In the genomic region with DNA sequence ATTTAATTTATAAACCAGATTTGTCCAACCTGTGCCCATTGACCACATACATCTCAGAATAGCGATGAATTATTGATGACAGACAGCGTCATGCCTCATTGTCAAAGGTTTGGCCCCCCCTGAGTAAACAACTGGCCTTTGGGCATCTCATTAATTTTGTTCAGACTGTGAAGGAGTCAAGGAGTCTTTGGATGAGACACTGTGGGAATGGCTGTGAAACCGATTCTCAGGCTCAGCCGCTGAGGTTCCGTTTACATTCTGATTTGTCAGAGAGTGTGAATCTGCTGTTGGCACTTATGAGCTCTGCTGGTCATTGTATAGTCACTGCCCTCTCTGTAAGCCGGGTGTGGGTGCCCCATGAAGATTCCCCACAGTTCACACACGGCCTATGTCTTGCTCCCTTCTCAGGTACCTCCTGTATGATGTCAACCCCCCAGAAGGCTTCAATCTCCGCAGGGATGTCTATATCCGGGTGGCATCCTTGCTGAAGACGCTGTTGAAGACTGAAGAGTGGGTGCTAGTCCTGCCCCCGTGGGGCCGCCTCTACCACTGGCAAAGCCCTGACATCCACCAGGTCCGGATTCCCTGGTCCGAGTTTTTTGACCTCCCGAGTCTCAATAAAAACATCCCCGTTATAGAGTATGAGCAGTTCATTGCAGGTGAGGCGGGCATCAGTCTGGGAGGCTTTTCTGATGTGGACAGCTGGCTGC, we compare ENCODE assay signal across 8 mouse cellular contexts. TPM values are rescaled to one million over a fixed set of nuclear protein-coding genes. Genes with fewer than 3 reads are reported as not detected.
DNase-seq lines count a peak whose midpoint lies in the region; ATAC-seq and TF ChIP-seq lines count a peak whose summit lies in the region.

No protein-coding gene starts in this region.

- H3K9ac ChIP-seq in liver, embryonic 13.5 days, result peak overlapping the region; percentile 93

- H3K4me3 ChIP-seq in testis, adult 2 months (ENCODE audit: control insufficient read depth, low read depth, low read length), result peak overlapping the region; percentile 35
- H3K4me3 ChIP-seq in liver, embryonic 13.5 days (replicated peaks), result peak overlapping the region; percentile 93

- no peak overlapping the region for H3K27ac ChIP-seq in testis, adult 2 months (ENCODE audit: control insufficient read depth, insufficient read depth, low read depth, low read length)
- no peak overlapping the region for H3K27ac ChIP-seq in liver, embryonic 13.5 days

- DNase-seq in cerebellum, adult 9-11 months, result peak; percentile 51
- DNase-seq in cerebellum, postnatal 14 days, result no peak
- no peak for DNase-seq in testis, postnatal 10 days (ENCODE audit: low spot score)
- no peak for DNase-seq in liver, embryonic 13.5 days
- no peak for DNase-seq in spleen, postnatal 36 days (ENCODE audit: low spot score in 2 of 2)
- DNase-seq in adrenal gland, postnatal 36 days, result no peak
- DNase-seq in spleen, postnatal 14 days (ENCODE audit: low spot score in 2 of 2), result no peak

- H3K36me3 ChIP-seq in testis, adult 2 months (ENCODE audit: control insufficient read depth, insufficient read depth, low read length), result peaks cover 1% of the 10 kb centered on the region; the same call in 1 of the 2 replicates
- H3K36me3 ChIP-seq in liver, embryonic 13.5 days, result peaks cover 48% of the 10 kb centered on the region

- no peak for ATAC-seq in liver, embryonic 13.5 days (ENCODE audit: low read depth)

- no peak for TF ChIP-seq POLR2A in testis, adult 2 months (IDR thresholded peaks at IDR 0.05; ENCODE audit: control insufficient read depth, low read depth, low read length)

- WGBS in liver, embryonic 13.5 days (ENCODE audit: insufficient replicate concordance), result 83% methylated on average over 17 of the region's 17 CpGs

- peaks cover 3% of the 10 kb centered on the region for H3K4me1 ChIP-seq in testis, adult 2 months (ENCODE audit: control insufficient read depth, insufficient read depth, low read length)
- H3K4me1 ChIP-seq in liver, embryonic 13.5 days (replicated peaks), result peaks cover 23% of the 10 kb centered on the region

- H3K9me3 ChIP-seq in liver, embryonic 13.5 days (replicated peaks), result no peaks in the 10 kb centered on the region

- no peaks in the 10 kb centered on the region for H3K27me3 ChIP-seq in testis, adult 2 months (ENCODE audit: control insufficient read depth, insufficient read depth, low read length)
- H3K27me3 ChIP-seq in liver, embryonic 13.5 days, result no peaks in the 10 kb centered on the region

- no peak for TF ChIP-seq CTCF in testis, adult 2 months (IDR thresholded peaks at IDR 0.05; ENCODE audit: control insufficient read depth, insufficient read depth, insufficient replicate concordance, low read depth, low read length)

- peak overlapping the region; percentile 94 for H3K4me2 ChIP-seq in liver, embryonic 13.5 days

RNA-seq across cellular contexts. Expression of a gene that starts 1.3 kb away (rescaled TPM):
- polyA plus RNA-seq in testis, adult 2 months (2012; rRNA removed), result 54.0 and 59.9 TPM in 2 replicates
- 29.7 and 30.2 TPM in 2 replicates for polyA plus RNA-seq in liver, embryonic 13.5 days (2015; fragmentation: Nextera tagmentation; extraction: Ambion mirVana)
- total RNA-seq in adrenal gland, postnatal 36 days (2021), result 100 to 1,000 TPM in 1 of 2 experiments, 10 to 100 TPM in 1; 69.1 to 108 TPM
